Mouse (Mus musculus) T-cell, adult 66 days (primary cell): ENCODE measurements around the gene Batf. TPM values are rescaled to one million over a fixed set of nuclear protein-coding genes. Genes with fewer than 3 reads are reported as not detected.

ENCODE experiments used
- total RNA-seq, 2 experiments: library from RNA; stranded (reverse); gene quantifications; 3 replicates in 1 of 2; 4 replicates in 1 of 2; pipeline ENCODE4 v1.2.4; 2023

Batf gene
- 10 to 100 TPM; 41.6 to 51.5 TPM for total RNA-seq

DNA sequence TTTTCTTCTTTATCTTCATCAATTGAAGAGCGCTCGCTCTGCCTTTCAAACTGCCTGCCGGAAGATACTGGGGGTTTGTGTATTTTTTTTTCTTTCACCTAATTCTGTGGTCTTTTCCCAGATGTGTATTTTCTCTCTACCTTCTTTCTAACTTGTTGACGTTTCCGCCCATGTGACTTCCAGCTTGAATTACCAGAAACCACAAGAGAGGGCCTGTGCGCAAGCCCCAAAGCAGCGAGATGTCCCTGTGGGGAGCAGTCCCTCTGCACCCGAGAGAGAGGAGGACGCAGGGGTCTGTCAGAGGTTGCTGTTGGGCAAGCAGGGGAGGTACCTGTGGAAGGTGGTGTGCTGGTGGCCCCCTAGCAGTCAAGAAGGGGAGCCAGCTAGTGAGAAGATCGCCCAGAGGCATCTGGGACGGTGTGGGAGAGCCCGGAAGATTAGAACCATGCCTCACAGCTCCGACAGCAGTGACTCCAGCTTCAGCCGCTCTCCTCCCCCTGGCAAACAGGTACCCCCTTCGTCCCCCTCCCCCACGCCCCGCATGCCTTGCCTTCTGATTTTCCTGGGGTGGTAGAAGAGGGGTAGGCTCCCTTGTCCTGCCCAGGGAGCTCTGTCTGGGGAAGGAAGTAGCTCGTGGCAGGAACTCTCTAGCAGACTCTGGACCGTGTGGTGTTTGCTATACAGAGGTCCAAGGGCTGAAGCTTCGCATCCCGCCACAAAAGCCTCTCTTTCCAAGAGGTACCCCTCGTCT lies at the start of gene Batf:
TSS of gene Batf (plus strand) at position 204 of the 751 bp plus-strand sequence.

GRCm38 (mm10) chr12:85745827-85746695 lies 59.6 kb downstream of the Batf start, which contains the start of gene Flvcr2:
Gene Flvcr2 (plus strand): TSS chr12:85746539.

Other genes starting within 250 kb of the Batf start
- 100 to 1,000 TPM; 234 to 347 TPM for gene Fos, start 212.8 kb upstream of the Batf start, total RNA-seq
- 1 to 10 TPM in 1 of 2 experiments, under 1 TPM in 1; 0.74 to 2.1 TPM for gene Jdp2, start 87.6 kb upstream of the Batf start, total RNA-seq
- gene Flvcr2, start 59.9 kb downstream of the Batf start, total RNA-seq = not detected
- gene Erg28, start 137.9 kb downstream of the Batf start, total RNA-seq = 10 to 100 TPM; 31.1 to 32.6 TPM
- 10 to 100 TPM; 23.3 to 31.6 TPM for gene Ttll5, start 138.0 kb downstream of the Batf start, total RNA-seq